Mouse (Mus musculus): ENCODE measurements around the gene Mical2. TPM values are rescaled to one million over a fixed set of nuclear protein-coding genes. Genes with fewer than 3 reads are reported as not detected.
A peak's percentile ranks its signal among the peaks of the same experiment; 100 is the strongest.

Gene Mical2
- polyA plus RNA-seq, 1 experiment from 2014 or later: 140 TPM

DNA sequence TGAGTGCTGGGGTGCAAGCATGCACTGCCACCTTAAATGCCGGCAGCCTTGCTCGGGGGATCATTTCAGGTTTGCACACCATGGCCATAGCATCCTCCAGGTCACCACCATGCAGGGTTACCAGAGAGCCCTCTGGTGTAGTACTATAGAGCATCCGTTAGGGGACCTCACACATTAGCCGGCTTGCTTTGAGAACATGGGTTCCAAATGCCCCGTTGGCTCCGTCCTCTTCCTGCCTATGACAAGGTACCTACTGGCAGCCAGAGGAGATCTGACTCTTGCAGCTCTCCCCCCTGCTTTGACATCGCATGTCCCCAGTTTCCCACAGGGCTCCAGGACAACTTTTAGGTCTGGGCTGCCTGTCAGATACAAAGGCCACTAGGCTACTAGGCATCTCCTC is 11.6 kb downstream of the Mical2 start:
- WGBS: 76% methylated on average over 7 of the region's 7 CpGs
- peaks cover 42 to 73% of the 10 kb centered on the region in 2 experiments for H3K4me1 ChIP-seq (ENCODE audit: control insufficient read depth in 2 of 2, insufficient read depth in 2 of 2, low read length in 2 of 2)
- no peak overlapping the region for H3K4me3 ChIP-seq (ENCODE audit: control insufficient read depth in 1 of 2, insufficient read depth in 1 of 2, low read depth in 1 of 2, low read length in 2 of 2)
- H3K27ac ChIP-seq (replicated peaks in 1 of 2; ENCODE audit: control insufficient read depth in 1 of 2, insufficient read depth in 1 of 2, low read depth in 2 of 2, low read length in 2 of 2): peak overlapping the region; percentile 10 to 50; a peak in 2 of 4 replicates
- H3K9ac ChIP-seq (ENCODE audit: low read length): 0 out of 2 replicates have a peak overlapping the region, but pooled peaks have one; percentile 5
- no peaks in the 10 kb centered on the region for H3K9me3 ChIP-seq (ENCODE audit: control insufficient read depth, low read length)
- H3K4me2 ChIP-seq (ENCODE audit: low read length): no peak overlapping the region
- no peaks in the 10 kb centered on the region for H3K27me3 ChIP-seq (ENCODE audit: control insufficient read depth, insufficient read depth, low read length)
- peaks cover 92% of the 10 kb centered on the region for H3K36me3 ChIP-seq (ENCODE audit: control insufficient read depth, insufficient read depth, low read length)
- no peak for ATAC-seq (ENCODE audit: insufficient number of reproducible peaks, insufficient read depth, low FRiP score, low read depth)

- Histone ChIP-seq H3K27me3 (ENCODE audit: control insufficient read depth, insufficient read depth, low read length) (no peaks in the 10 kb centered on the region), H3K36me3 (ENCODE audit: control insufficient read depth, insufficient read depth, low read length) (peaks cover 92% of the 10 kb centered on the region), H3K9me3 (ENCODE audit: control insufficient read depth, low read length) (no peaks in the 10 kb centered on the region; the same call in 1 of the 2 replicates), H3K4me2 (ENCODE audit: low read length) (no peak overlapping the region), H3K27ac (replicated peaks in 1 of 2; ENCODE audit: control insufficient read depth in 1 of 2, insufficient read depth in 1 of 2, low read depth in 2 of 2, low read length in 2 of 2) (peak overlapping the region; percentile 10 to 50; a peak in 2 of 4 replicates), H3K4me1 (ENCODE audit: control insufficient read depth in 2 of 2, insufficient read depth in 2 of 2, low read length in 2 of 2) (peaks cover 43 to 76% of the 10 kb centered on the region in 2 experiments), H3K4me3 (ENCODE audit: control insufficient read depth in 1 of 2, insufficient read depth in 1 of 2, low read depth in 1 of 2, low read length in 2 of 2) (no peak overlapping the region), H3K9ac (ENCODE audit: low read length) (no peak overlapping the region; the same call in 1 of the 2 replicates)
- WGBS: 54% methylated on average over 3 of the region's 3 CpGs
- no peak for ATAC-seq (ENCODE audit: insufficient number of reproducible peaks, insufficient read depth, low FRiP score, low read depth)
Observed at GRCm38 (mm10) chr7:112237868-112238267, 12.2 kb downstream of the Mical2 start.

DNA sequence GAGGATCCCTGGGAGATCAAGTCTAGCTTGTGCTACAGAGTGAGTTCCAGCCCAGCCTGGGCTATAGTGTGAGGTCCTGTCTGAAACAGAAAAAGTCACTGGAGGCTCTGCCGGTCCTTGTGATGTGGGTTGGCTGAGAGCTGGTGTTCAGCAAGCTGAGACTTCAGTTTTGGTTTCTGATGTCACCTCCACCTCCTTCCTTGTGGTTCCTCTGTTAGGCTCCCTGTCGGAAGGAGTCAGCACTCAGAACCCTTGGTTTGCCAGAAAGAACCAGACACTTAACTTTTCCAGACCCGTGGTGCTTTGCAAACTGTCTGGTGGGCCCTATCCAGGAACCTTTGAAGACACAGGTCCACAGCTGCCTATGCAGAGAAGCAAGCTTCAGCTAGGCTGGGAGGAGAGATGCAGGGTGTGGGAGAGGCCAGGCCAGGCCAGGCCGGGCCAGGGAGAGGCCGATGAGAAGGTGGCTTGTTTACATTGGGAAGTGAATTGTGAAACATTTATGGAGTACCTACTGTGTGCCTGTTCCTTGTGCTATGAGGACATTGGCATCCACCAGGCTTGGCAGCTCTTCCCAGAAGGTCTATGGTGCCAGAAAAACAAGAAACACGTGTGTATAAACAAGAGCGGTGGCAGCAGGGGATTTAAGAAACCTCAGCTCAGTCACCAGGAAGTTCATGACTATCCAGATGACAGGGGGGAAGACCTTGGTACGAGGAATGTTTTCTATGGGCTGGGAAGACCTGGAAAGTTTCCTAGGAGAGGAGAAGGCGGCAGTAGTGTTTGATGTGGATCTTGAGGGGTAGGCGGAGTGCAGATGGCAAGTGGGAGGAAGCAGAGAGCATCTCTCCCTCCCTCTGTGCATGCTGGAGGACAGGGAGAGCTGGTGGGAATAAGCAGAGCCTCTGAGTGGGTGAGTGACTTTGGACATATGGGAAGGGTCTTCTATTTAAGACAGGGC is 13.4 kb downstream of the Mical2 start:
- Histone ChIP-seq H3K9me3 (ENCODE audit: control insufficient read depth, low read length) (no peaks in the 10 kb centered on the region; the same call in 1 of the 2 replicates), H3K4me1 (ENCODE audit: control insufficient read depth in 2 of 2, insufficient read depth in 2 of 2, low read length in 2 of 2) (peaks cover 44 to 76% of the 10 kb centered on the region in 2 experiments), H3K4me3 (ENCODE audit: control insufficient read depth in 1 of 2, insufficient read depth in 1 of 2, low read depth in 1 of 2, low read length in 2 of 2) (no peak overlapping the region), H3K4me2 (ENCODE audit: low read length) (no peak overlapping the region), H3K9ac (ENCODE audit: low read length) (no peak overlapping the region), H3K27ac (replicated peaks in 1 of 2; ENCODE audit: control insufficient read depth in 1 of 2, insufficient read depth in 1 of 2, low read depth in 2 of 2, low read length in 2 of 2) (peak overlapping the region in 1 of 2 experiments; percentile 38; a peak in 1 of 4 replicates), H3K27me3 (ENCODE audit: control insufficient read depth, insufficient read depth, low read length) (no peaks in the 10 kb centered on the region), H3K36me3 (ENCODE audit: control insufficient read depth, insufficient read depth, low read length) (peaks cover 87% of the 10 kb centered on the region)
- 52% methylated on average over 10 of the region's 10 CpGs for WGBS
- ATAC-seq (ENCODE audit: insufficient number of reproducible peaks, insufficient read depth, low FRiP score, low read depth): no peak

DNA sequence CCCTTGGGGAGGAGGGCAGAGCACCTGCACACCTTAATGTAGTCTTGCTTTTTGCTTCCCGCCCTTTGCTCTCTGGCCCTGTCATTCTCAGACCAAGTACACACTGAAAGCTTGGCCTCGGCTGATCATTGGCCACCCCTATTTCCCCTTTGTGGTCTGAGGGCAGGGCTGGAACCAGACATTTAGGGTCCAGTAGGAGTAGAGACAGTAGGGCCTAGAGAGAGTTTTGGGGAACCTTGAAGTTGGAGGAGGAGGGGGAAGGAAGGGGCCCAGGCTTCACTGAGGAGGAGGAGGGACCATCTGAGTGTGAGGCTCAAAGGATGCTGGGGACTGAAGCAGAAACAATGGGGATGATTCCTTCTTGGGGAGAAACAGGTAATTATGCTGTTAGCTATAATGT is 15.1 kb downstream of the Mical2 start:
- Histone ChIP-seq H3K4me2 (ENCODE audit: low read length) (no peak overlapping the region), H3K4me3 (ENCODE audit: control insufficient read depth in 1 of 2, insufficient read depth in 1 of 2, low read depth in 1 of 2, low read length in 2 of 2) (no peak overlapping the region), H3K36me3 (ENCODE audit: control insufficient read depth, insufficient read depth, low read length) (peaks cover 92% of the 10 kb centered on the region), H3K9ac (ENCODE audit: low read length) (no peak overlapping the region), H3K4me1 (ENCODE audit: control insufficient read depth in 2 of 2, insufficient read depth in 2 of 2, low read length in 2 of 2) (peaks cover 45 to 79% of the 10 kb centered on the region in 2 experiments), H3K27ac (replicated peaks in 1 of 2; ENCODE audit: control insufficient read depth in 1 of 2, insufficient read depth in 1 of 2, low read depth in 2 of 2, low read length in 2 of 2) (0 out of 4 replicates have a peak overlapping the region, but pooled peaks of 1 of the 2 experiments have one; percentile 31), H3K27me3 (ENCODE audit: control insufficient read depth, insufficient read depth, low read length) (no peaks in the 10 kb centered on the region), H3K9me3 (ENCODE audit: control insufficient read depth, low read length) (no peaks in the 10 kb centered on the region; the same call in 1 of the 2 replicates)
- WGBS: 91% methylated on average over 2 of the region's 2 CpGs
- ATAC-seq (ENCODE audit: insufficient number of reproducible peaks, insufficient read depth, low FRiP score, low read depth): no peak

GRCm38 (mm10) chr7:112241211-112241944 is 15.7 kb downstream of the Mical2 start:
- Histone ChIP-seq H3K4me1 (ENCODE audit: control insufficient read depth in 2 of 2, insufficient read depth in 2 of 2, low read length in 2 of 2) (peaks cover 45 to 79% of the 10 kb centered on the region in 2 experiments), H3K27ac (replicated peaks in 1 of 2; ENCODE audit: control insufficient read depth in 1 of 2, insufficient read depth in 1 of 2, low read depth in 2 of 2, low read length in 2 of 2) (peak overlapping the region; percentile 31; a peak in 1 of 4 replicates), H3K36me3 (ENCODE audit: control insufficient read depth, insufficient read depth, low read length) (peaks cover 92% of the 10 kb centered on the region), H3K9ac (ENCODE audit: low read length) (no peak overlapping the region), H3K9me3 (ENCODE audit: control insufficient read depth, low read length) (no peaks in the 10 kb centered on the region; the same call in 1 of the 2 replicates), H3K27me3 (ENCODE audit: control insufficient read depth, insufficient read depth, low read length) (no peaks in the 10 kb centered on the region), H3K4me2 (ENCODE audit: low read length) (no peak overlapping the region), H3K4me3 (ENCODE audit: control insufficient read depth in 1 of 2, insufficient read depth in 1 of 2, low read depth in 1 of 2, low read length in 2 of 2) (no peak overlapping the region)
- WGBS: 60% methylated on average over 8 of the region's 8 CpGs
- ATAC-seq (ENCODE audit: insufficient number of reproducible peaks, insufficient read depth, low FRiP score, low read depth): no peak

DNA sequence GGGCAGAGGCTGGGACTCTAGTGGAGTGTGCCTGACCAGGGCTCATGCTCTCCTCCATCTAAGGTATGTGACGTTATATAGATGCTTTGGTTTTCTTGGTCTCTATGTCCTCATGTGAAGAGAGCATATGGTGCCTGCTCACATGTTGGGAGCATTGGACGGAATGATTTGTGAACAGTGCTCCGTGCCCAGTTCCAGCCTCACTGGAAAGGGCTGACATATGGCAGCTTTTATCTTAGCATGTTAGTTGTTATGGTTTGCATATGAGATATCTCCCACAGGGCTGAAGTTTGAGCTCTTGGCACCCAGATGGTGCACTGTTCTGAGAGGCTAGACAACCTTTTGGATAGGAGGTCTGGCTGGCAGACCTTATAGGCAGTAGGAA is 16.3 kb downstream of the Mical2 start:
- H3K4me1 ChIP-seq (ENCODE audit: control insufficient read depth in 2 of 2, insufficient read depth in 2 of 2, low read length in 2 of 2): peaks cover 45 to 79% of the 10 kb centered on the region in 2 experiments
- WGBS: 94% methylated on average over 3 of the region's 3 CpGs

DNA sequence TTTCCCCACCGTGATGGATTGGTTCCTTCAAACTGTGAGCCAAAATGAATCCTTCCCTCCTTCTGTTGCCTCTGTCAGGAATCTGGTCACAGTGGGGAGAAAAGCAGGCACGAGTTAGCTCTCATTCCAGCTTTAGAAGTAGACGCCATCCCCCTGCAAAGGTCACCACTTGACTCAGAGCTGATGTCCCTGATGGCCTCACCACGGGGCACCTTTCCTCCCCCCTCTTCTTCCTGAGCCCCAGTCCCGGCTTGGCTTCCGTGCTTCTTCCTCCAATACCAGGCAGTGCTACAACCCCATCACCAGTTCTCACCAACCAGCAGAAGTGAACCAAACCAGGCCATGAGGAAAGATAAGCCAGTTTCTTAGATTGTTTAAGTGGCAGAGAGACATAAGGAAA is 16.9 kb downstream of the Mical2 start:
- Histone ChIP-seq H3K27me3 (ENCODE audit: control insufficient read depth, insufficient read depth, low read length) (no peaks in the 10 kb centered on the region), H3K4me3 (ENCODE audit: control insufficient read depth in 1 of 2, insufficient read depth in 1 of 2, low read depth in 1 of 2, low read length in 2 of 2) (no peak overlapping the region), H3K9me3 (ENCODE audit: control insufficient read depth, low read length) (no peaks in the 10 kb centered on the region; the same call in 1 of the 2 replicates), H3K27ac (replicated peaks in 1 of 2; ENCODE audit: control insufficient read depth in 1 of 2, insufficient read depth in 1 of 2, low read depth in 2 of 2, low read length in 2 of 2) (peak overlapping the region; percentile 70 to 82), H3K4me2 (ENCODE audit: low read length) (peak overlapping the region; percentile 40), H3K4me1 (ENCODE audit: control insufficient read depth in 2 of 2, insufficient read depth in 2 of 2, low read length in 2 of 2) (peaks cover 40 to 76% of the 10 kb centered on the region in 2 experiments), H3K9ac (ENCODE audit: low read length) (no peak overlapping the region), H3K36me3 (ENCODE audit: control insufficient read depth, insufficient read depth, low read length) (peaks cover 91% of the 10 kb centered on the region)
- 28% methylated on average over 6 of the region's 6 CpGs for WGBS
- ATAC-seq (ENCODE audit: insufficient number of reproducible peaks, insufficient read depth, low FRiP score, low read depth): no peak

More for the DNA sequence above, 16.3 kb downstream of the Mical2 start:
- peaks cover 92% of the 10 kb centered on the region for H3K36me3 ChIP-seq (ENCODE audit: control insufficient read depth, insufficient read depth, low read length)
- no peaks in the 10 kb centered on the region; the same call in 1 of the 2 replicates for H3K9me3 ChIP-seq (ENCODE audit: control insufficient read depth, low read length)
- no peak for ATAC-seq (ENCODE audit: insufficient number of reproducible peaks, insufficient read depth, low FRiP score, low read depth)
- no peak overlapping the region for H3K4me2 ChIP-seq (ENCODE audit: low read length)
- no peaks in the 10 kb centered on the region for H3K27me3 ChIP-seq (ENCODE audit: control insufficient read depth, insufficient read depth, low read length)
- no peak overlapping the region for H3K4me3 ChIP-seq (ENCODE audit: control insufficient read depth in 1 of 2, insufficient read depth in 1 of 2, low read depth in 1 of 2, low read length in 2 of 2)
- H3K9ac ChIP-seq (ENCODE audit: low read length): no peak overlapping the region
- H3K27ac ChIP-seq (replicated peaks in 1 of 2; ENCODE audit: control insufficient read depth in 1 of 2, insufficient read depth in 1 of 2, low read depth in 2 of 2, low read length in 2 of 2): peak overlapping the region in 1 of 2 experiments; percentile 31; a peak in 1 of 4 replicates

Data from heart, embryonic 14.5 days (tissue).